Mouse (Mus musculus) right cerebral cortex, adult 18-20 months (tissue): ENCODE measurements around the gene Vezf1.
"Not testable (repeated sequence)": the region's sequence is repeated elsewhere in the genome, so short reads cannot be mapped to it uniquely, and the experiment has no call there.

Source experiments
- DNase-seq: peaks from one replicate; pipeline ENCODE4 v3.0.0; 2022; ENCODE audit warnings: mixed read lengths

Gene Vezf1

DNA sequence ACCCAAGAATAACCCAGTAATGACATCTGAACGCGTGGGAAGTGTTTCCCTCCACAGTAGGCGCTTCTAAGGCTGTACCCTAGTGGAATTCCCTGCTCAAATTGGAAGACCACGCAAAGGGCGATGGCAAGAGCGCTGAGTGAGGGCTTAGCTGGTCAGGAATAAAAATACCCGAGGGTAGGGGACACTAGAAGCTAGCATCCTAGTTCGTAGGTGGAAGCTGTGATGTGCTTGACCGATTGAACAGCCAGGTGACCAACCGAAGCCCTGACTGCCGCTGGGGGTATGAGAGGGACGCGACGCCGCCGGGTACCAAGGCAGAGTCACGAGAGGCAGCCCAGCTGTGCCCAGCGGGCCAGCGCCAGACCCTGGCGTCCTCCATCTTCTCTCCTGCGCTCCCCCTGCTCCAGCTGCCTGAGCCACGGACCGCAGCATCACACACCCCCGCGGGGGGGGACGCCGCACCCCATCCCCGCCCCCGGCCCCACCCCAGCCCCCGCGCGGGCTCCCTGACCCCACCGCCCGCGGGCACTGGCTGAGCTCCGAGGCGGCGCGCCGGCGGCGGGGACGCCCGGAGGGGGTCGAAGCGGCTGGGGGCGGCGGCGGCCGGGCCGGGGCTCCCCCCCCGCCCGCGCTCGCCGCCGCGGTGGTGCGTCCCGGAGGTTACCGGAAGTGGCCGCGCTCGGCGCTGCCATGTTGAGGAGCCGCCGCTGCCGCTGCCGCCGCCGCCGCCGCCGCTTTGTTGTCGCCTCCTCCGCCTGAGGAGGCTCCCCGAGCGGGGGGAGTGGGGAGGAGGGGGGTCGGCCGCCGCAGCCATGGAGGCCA is at the start of gene Vezf1:
TSS of gene Vezf1 (plus strand) at position 694 of the 825 bp plus-strand sequence.
- DNase-seq: peak; percentile 73

DNA sequence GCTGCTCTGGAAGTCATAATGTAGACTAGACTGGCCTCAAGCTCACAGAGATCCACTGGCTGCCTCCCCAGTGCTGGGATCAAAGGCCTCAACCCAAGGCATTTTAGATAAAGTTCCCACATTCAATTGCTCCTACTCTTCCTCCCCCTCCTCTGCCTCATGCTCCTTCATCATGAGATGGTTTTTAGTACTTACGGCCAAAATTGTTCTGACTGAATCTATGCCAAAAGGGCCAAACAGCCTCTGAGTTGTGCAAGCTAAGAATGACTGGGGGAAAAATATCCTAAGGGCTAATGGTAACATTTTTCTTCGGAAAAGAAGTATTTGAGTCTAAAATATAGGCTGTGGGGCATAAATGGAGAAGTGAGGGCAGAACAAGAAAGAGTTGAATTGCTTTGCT is 44.1 kb upstream of the Vezf1 start:
- no peak for DNase-seq

DNA sequence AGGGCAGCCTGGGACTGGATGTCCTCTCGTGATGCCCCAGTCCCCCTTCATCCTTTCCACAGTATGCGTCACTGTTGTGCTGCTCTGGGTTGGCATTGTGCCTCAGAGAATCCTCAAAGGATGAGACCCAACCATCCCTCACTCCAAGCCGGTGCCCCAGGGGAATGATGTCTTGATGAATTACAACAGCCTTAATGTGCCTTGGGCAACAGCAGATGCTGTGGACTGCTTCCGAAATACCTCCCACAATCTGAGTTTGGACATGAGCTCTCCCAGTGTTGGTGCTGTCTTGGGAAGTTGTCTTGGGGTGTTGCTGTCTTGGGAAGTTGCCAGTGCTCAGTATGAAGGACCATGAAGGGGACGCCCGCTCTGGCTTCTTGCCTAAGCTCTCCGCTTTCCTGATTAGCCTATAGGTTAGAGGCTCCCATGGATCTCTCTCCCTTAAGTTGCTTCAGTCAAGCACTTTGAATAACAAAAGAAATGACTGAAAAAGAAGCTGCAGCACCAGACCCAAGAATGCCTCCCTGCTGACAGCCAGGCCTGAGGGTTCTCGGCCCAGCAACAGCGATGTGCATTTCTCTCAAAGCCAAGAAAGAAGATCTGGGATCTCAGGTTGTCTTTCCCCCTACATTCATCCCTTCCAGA is 40.6 kb upstream of the Vezf1 start:
- DNase-seq: no peak

DNA sequence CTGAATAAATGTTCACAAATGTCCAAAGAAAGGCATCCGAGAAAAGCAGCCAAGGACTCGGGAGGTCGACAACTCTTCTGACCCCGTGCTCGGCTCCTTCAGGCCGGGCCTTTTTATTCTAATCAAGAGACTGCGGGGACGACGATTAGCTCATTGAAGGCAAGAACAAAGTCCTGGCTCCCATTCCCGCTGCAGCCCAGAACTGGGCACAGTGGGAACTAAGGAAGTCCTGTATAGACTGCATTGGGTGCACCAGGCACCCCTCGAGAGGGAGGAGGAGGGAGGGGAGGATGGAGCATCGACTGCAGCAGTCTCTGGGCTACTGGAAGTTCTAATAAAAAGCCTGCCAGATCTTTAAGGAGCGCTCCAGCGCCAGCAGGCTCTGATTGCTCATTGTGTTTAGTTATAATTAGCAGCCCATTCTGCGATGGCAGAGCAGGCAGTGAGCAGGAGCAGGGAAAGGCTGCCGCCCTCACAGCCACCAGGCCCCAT is 39.8 kb upstream of the Vezf1 start:
- DNase-seq: peak; percentile 64

DNA sequence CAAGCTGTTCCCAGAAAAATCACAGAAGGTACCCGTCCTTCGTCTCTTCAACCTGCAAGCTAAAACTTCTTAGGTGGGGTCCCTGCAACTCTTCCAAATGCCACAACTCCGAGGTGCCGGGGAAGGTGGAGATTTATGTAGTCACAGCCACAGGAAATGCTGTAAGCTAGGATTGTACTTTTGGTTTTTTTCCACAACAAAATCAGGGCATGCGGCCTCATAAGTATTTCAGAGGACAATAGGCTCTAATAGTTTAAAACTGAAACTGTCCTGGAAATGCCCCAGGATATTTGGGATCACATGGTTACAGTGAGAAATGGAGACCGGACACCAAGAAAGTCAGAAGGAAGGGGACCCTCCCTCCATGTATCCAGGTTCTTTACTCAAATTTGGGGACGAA is 37.9 kb upstream of the Vezf1 start:
- no peak for DNase-seq

DNA sequence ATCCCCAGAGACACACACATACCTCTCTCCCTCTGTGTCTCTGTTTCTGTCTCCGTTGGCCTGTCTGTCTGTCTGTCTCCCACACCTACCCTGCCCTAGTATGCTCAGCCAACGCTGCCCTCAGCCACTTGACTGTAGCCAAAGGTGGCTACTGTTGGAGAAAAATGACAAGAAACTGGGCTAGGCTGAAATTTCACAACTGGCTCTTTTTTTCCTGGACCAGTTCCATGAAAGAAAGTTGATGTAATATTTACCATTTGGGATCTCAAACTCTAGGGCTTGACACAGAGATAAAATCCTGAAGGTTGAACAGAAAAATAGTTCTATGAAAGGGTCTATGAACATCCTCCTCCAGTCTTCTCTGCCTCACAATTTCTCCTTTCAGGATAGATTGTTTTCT is 37.2 kb upstream of the Vezf1 start:
- DNase-seq: no peak

DNA sequence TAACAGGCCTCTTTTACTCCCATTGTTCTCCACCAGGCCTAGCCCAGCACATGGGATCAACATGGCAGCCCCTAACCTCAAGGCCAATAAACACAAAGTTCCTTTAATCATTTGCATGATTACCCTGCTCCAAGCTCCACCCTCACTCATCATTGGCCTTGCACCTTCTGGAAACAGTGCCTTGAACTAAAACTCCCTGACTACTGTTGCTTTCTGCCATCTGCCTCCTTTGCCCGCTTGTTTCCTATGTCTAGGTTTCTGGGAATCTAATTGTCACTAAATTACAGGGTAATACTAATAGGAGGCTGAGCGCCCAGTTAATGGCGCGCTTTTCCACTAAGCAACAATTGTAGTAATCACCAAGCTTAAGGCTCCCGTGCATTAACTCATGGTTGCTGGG is 36.3 kb upstream of the Vezf1 start:
- no peak for DNase-seq

DNA sequence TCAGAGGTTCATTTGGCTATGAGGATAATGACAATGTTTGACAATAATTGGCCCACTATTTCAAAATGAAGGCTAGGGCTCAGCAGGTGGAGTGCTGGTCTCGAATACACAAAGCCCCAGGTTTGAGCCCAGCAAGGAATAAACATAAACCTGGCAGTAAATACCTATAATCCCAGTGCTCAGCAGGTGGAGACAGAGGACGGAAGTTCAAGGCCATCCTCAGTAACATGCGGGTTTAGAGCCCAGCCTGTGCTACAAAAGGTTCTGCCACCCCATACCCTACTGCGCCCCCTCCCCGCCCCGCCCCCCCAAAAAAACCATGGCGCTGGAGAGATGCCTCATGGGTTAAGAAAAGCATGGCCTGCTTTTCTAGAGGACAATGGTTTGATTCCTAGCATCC is 32.1 kb upstream of the Vezf1 start:
- DNase-seq: no peak

DNA sequence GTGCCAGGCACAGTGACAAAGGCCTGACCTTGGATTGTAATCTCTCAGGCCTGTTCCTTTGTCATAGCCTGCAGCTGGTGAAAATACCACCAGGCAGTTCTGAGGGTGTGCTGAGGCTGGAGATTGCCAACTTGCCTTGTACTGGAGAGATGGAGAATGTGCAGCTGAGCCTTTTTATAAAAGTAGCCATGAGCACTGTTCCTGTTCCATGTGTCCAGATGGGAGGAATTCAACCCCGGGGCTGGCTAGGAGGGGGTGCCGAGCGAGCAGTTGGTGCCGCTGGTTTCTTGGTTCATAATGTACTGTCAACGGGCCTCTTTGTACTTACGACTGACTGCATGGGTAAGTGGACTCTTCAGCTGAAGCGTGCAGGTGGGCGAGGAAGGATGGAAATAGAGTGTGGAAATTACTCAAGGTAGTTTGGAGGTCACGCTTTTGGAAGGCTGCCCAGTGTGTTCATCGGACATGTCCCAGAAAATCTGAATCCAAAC is 31.3 kb upstream of the Vezf1 start:
- DNase-seq: no peak

DNA sequence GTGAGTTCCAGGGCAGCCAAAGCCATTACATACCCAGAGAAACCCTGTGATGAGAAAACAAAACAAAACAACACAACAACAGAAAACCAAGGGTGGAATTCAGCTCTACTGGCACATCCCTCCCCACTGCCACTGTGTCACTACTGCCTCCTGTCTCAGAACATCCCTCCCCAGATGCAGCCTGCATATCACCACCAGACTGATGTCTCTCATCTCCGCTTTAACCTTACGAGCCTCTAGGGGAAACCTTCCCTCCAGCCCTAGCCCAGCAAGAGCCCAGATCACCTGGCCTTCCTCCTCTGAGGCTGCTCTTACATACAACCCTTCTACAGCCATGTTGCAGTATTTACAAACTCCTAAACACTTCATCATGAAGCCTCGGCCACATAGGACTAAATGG is 30.7 kb upstream of the Vezf1 start:
- no peak for DNase-seq

DNA sequence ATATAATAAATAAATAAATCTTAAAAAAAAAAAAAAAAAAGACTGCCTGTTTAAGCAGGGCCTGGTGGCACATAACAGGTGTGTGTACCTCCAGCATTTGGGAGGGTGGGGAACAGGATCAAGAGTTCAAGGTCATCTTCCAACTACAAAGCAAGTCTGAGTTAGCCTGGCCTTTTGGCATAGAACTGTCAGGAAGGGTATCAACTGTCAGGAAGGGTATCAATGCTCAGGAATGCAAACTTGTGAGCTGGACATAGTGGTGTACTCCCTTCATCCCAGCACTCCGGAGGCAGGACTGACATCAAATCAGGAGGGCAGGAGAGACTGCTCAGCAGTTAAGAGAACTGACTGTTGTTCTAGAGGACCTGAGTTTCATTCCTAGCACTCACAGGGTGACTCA is 29.0 kb upstream of the Vezf1 start:
- DNase-seq: no peak

DNA sequence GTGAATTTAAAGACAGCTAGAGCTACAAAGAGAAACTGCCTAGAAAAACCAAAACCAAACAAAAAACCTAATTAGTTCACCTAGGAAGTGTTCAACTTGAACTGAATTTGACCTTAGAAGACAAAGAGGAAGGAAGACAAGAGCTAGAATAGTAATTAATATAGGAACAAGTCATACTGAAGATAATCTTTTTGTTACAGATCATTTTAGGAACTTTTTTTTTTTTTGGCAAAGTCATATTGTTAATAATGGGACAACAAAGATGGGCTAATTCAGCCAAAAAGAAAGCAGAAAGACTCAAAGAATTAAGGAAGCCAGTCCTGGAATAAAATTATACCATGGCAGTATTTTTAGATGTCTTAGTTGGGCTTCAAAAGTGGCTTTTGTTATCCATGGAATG is 23.8 kb upstream of the Vezf1 start:
- DNase-seq: no peak

DNA sequence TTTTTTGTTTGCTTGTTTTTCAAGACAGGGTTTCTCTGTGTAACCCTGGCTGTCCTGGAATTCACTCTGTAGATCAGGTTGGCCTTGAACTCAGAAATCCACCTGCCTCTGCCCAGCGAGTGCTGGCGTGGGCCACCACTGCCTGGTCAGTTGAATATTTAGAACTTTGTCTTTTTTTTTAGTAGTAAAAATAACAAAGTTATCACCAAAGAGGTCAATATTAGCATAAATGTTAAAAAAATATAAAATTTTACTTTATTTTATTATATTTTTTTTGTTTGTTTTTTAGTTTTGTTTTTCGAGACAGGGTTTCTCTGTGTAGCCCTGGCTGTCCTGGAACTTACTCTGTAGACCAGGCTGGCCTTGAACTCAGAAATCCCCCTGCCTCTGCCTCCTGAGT is 22.9 kb upstream of the Vezf1 start:
- not testable (repeated sequence) for DNase-seq

DNA sequence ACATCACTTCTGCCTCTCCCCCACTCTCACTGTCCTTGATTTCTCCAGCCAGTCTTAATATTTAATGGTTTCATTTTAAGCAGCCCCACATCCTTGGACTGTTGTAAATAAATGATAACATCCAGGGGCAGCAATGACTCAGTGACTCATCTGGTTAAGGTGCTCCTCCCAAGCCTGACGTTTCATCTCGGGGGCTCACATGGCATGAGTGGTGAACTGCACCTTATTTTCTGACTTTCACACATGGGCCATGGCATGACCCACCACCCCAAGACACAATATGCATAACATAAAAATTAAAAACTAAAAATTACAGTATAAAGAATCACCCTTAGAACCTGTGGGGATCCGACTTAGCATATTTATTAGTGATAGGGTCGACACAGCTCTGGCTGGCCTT is 22.2 kb upstream of the Vezf1 start:
- DNase-seq: no peak

DNA sequence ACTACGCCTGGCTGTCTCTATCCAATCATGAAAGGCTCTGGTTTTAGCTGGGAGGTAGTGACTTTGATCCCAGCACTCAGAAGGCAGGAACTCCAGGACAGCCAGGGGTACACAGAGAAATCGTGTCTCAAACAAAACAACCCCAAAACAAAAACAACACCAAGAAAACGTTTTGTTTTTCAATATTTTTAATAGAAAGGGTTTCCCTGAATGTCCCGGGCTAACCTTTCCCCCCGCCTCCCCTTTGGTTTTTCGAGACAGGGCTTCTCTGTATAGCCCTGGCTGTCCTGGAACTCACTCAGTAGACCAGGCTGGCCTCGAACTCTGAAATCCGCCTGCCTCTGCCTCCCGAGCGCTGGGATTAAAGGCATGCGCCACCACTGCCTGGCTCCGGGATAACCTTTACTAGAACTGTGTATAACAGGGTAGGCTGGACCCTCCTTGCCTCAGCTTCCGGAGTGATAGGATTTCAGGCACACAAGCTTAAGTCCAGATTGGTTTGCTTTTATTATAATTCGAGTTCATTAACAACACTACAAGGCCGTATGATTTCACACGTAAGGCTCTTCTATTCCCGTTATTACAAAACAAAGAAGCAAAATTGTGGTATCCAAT is 21.6 kb upstream of the Vezf1 start:
- no peak for DNase-seq

DNA sequence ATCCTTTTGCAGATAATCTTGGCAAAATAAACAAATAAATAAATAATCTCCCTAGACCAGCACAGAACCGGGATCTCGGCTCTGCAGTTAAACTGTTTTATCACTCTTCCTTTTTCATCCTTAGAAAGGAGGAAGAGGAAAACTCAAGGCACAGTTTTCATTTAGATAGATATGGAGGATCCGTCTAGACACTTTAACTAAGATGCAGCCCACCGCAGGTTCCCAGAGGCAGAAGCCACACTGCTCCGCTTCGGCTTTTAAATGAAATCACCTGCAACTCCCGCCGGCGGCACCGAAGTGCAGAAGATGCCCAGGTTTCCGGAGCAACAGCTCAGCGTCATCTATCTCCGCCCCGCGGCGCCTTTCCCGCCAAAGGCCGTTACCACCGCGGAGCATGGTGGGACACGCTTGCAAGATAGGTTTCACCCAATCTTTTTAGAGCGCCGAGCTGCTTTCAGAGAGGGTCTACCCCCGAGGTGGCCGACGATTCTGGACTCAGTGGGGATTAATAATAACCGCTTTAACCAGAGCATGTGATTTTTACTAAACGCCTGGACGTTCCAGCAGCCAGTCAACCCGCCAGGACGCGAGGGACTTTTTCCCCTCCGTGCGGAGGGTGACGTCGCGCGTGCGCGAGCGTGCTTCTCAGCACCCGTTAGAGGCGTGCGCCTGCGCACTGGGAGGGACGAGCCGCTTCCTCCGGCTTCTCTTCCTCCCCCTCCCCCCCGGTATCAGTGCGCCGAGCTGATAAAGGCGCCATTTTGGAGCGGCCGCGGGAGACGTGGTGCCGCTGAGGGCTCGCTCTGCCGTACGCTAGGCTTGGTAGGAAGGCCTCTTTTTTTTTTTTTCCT is 20.9 kb upstream of the Vezf1 start, which contains the start of gene Srsf1:
TSS of gene Srsf1 (plus strand) at position 430 of the 851 bp plus-strand sequence.
- DNase-seq: peak; percentile 97

DNA sequence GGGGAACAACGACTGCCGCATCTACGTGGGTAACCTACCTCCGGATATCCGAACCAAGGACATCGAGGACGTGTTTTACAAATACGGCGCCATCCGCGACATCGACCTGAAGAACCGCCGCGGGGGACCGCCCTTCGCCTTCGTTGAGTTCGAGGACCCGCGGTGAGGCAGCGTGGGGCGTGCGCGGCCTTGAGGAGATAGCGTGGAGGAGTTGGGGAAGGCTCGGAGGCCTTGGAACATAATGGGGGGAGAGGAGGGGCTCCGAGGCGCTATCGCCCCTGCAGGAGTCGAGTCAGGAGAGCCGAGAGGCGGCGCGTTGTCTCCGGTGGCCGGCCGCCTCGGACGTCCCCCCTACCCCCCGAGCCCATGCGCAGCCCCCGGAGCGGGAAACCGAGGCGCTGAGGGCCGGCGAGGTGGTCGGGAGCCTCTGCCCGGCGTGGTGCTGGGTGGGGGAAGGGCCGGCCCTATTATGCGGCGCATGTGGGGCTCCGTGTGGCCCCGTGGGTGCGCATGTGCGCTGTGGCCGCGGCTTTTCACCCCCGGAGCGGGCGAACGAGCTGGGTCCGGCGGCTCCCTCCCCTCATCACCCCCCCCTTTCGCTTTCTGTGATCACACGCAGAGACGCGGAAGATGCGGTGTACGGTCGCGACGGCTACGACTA is 20.1 kb upstream of the Vezf1 start:
- peak; percentile 71 for DNase-seq

DNA sequence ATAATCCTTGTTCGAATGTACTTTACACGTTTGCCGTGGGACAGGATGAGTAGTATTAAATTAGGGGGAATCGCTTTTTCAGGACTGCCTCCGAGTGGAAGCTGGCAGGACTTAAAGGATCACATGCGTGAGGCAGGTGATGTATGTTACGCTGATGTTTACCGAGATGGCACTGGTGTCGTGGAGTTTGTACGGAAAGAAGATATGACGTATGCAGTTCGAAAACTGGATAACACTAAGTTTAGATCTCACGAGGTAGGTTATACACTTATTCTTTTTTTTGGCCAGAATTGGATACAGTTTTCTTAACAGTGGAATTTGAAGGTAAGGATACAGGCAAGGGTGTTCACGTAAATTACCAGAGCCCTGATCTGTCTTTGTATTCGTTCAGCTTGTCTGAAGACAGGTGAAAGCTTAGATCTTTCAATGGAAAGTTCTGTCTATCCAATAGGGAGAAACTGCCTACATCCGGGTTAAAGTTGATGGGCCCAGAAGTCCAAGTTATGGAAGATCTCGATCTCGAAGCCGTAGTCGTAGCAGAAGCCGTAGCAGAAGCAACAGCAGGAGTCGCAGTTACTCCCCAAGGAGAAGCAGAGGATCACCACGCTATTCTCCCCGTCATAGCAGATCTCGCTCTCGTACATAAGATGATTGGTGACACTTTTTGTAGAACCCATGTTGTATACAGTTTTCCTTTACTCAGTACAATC is 19.0 kb upstream of the Vezf1 start:
- no peak for DNase-seq

DNA sequence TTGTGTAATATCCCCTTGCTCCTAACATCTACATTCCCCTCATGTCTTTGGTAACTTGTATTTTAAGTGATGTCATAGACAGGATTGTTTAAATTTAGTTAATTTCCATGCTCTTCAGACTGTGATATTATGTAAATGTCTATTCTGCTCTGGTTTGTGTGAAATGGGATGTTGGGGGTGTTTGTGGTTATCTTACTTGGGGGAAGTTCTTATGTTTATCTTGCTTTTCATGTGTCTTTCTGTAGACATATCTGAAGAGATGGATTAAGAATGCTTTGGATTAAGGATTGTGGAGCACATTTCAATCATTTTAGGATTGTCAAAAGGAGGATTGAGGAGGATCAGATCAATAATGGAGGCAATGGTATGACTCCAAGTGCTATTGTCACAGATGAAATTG is 18.3 kb upstream of the Vezf1 start:
- no peak for DNase-seq

DNA sequence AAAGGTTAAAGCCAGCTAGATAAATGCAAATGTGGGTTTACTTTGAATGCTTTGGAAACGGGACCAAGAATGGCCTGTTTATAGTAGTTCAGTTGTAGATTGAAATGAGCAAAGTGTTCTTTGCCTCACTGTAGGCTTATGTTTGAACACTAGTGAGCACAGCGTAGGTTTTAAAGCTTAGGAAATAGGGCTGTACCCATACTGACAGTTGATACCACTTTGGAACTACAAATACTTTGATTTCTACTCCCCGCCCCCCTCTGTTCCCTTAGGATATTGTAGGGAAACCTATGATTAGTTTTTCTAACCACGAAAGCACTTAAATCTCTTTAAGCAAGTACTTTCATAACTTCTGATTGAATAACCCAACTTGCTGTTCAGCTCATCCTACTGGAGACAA is 15.4 kb upstream of the Vezf1 start:
- DNase-seq: no peak

DNA sequence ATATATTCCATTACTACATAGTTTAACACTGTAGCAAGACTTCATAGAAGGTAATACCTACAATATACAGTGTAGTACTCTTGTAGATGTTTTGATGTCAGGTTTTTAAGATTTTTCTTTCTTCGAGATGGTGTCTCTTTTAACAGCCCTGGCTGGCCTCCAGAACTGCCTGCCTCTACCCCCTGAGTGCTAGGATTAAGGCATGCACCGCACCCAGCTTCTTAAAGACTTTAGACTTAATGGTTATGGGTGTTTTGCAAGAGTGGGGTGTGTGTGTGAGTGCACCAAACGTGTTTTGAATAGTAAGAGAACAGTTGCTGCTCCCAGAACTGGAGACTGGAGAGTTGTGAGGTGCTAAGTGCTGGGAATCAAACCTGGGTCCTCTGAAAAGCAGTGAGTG is 14.3 kb upstream of the Vezf1 start:
- DNase-seq: no peak

DNA sequence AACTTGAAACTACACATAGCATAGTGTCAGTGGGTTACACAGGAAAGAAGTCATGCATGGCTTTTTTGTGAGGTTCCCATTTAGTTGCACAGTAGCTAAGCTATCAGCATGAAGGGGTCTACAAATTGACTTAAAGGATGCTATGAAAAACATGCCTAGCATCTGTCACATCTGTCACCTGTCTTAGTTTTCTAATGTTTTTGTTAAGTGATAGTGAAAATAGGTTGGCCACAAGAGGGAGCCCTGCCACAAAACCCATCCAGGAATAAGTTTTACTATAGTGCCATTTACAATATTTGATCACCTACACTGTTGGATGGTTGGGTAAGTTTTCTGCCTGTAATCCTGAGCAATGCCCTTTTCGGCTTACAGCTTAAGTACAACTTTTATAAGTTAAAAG is 13.5 kb upstream of the Vezf1 start:
- no peak for DNase-seq
